Mouse (Mus musculus): ENCODE results near the gene Kctd7. TPM values are rescaled to one million over a fixed set of nuclear protein-coding genes. Genes with fewer than 3 reads are reported as not detected.

The Kctd7 gene
- polyA plus RNA-seq, 1 experiment from 2014 or later: 6.0 TPM

DNA sequence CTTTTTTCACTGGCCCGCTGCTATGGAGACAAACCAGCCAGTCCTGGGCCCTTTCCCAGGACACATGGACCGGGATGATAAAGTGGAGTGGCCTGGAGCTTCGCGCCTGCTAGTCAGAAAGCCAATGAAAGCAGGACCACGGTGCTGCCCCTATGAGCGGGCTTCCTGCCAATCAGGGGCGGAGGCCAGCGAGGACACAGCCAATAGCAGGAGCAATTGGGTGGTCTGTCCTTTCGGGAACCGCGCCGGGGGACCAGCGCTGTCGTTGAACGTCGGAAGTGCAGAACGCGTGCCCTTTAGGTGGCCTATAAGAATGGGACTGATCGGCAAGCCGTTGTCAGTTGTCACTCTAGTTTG is 706 bp upstream of the Kctd7 start:
- H3K4me3 ChIP-seq (replicated peaks): peak overlapping the region; percentile 73
- H3K27ac ChIP-seq (replicated peaks): peak overlapping the region; percentile 99
- peaks cover 18% of the 10 kb centered on the region for H3K36me3 ChIP-seq (replicated peaks)
- no peaks in the 10 kb centered on the region for H3K9me3 ChIP-seq (replicated peaks)
- H3K4me2 ChIP-seq: peak overlapping the region; percentile 87
- H3K4me1 ChIP-seq (replicated peaks): peaks cover 40% of the 10 kb centered on the region
- 3% methylated on average over 20 of the region's 20 CpGs for WGBS (ENCODE audit: insufficient replicate concordance)
- no peaks in the 10 kb centered on the region for H3K27me3 ChIP-seq
- H3K9ac ChIP-seq: peak overlapping the region; percentile 60
- ATAC-seq (ENCODE audit: insufficient read depth): peak; percentile 52

DNA sequence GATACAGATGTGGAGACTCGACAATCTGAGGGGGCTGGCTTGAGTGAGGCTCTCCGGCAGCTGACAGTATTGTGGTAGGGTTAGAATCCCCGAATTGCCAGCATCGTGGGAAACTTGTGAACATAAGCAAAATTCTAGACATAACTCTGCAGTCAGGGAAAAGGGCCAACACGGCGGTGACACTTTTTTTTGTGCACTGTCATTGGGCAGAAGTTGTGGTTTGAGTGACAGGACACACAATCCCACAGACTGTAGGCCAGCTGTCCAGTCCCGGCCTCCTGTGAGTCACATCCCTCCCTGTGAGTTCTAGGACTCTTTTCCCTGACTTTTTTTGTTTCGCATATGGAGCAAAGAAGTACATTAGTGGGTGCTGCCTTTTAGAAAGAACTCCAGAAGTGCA is 1.3 kb downstream of the Kctd7 start:
- Histone ChIP-seq H3K4me1 (replicated peaks) (peaks cover 37% of the 10 kb centered on the region), H3K9me3 (replicated peaks) (no peaks in the 10 kb centered on the region), H3K4me3 (replicated peaks) (peak overlapping the region; percentile 73), H3K9ac (peak overlapping the region; percentile 82), H3K27ac (replicated peaks) (peak overlapping the region; percentile 99; the same call in 1 of the 2 replicates), H3K4me2 (peak overlapping the region; percentile 87), H3K36me3 (replicated peaks) (peaks cover 38% of the 10 kb centered on the region), H3K27me3 (no peaks in the 10 kb centered on the region)
- no peak for ATAC-seq (ENCODE audit: insufficient read depth)
- WGBS (ENCODE audit: insufficient replicate concordance): 63% methylated on average over 8 of the region's 8 CpGs

GRCm38 (mm10) chr5:130149726-130150310 is 5.2 kb downstream of the Kctd7 start:
- no peak for ATAC-seq (ENCODE audit: insufficient read depth)
- Histone ChIP-seq H3K4me2 (no peak overlapping the region), H3K27me3 (no peaks in the 10 kb centered on the region), H3K4me3 (replicated peaks) (no peak overlapping the region), H3K4me1 (replicated peaks) (peaks cover 25% of the 10 kb centered on the region), H3K27ac (replicated peaks) (no peak overlapping the region), H3K9me3 (replicated peaks) (no peaks in the 10 kb centered on the region), H3K9ac (no peak overlapping the region), H3K36me3 (replicated peaks) (peaks cover 71% of the 10 kb centered on the region)
- 80% methylated on average over 7 of the region's 7 CpGs for WGBS (ENCODE audit: insufficient replicate concordance)

DNA sequence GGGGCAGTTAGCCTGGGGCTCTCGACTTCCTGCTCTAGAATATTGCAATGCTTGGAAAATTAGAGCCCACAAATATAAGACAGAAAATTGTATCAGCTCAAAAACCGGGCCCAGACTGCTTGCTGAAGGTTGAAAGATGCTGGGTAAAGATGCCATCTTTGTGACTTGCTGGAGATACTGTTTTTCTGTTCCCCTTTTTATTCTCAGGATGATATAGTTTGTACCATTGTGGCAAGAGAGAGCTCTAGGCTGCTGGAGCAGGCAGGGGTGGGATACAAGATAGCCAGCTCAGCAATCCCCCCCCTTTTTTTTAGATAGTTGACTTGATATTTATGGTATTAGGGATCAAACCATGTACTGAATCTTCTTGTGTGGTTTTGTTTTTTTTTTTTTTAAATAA is 9.6 kb downstream of the Kctd7 start:
- no peaks in the 10 kb centered on the region for H3K27me3 ChIP-seq
- no peak overlapping the region for H3K4me2 ChIP-seq
- H3K27ac ChIP-seq (replicated peaks): no peak overlapping the region
- peaks cover 56% of the 10 kb centered on the region for H3K36me3 ChIP-seq (replicated peaks)
- H3K9ac ChIP-seq: no peak overlapping the region
- no peaks in the 10 kb centered on the region for H3K4me1 ChIP-seq (replicated peaks)
- ATAC-seq (ENCODE audit: insufficient read depth): no peak
- WGBS (ENCODE audit: insufficient replicate concordance): 76% methylated on average over 2 of the region's 2 CpGs
- H3K4me3 ChIP-seq (replicated peaks): no peak overlapping the region
- H3K9me3 ChIP-seq (replicated peaks): no peaks in the 10 kb centered on the region

DNA sequence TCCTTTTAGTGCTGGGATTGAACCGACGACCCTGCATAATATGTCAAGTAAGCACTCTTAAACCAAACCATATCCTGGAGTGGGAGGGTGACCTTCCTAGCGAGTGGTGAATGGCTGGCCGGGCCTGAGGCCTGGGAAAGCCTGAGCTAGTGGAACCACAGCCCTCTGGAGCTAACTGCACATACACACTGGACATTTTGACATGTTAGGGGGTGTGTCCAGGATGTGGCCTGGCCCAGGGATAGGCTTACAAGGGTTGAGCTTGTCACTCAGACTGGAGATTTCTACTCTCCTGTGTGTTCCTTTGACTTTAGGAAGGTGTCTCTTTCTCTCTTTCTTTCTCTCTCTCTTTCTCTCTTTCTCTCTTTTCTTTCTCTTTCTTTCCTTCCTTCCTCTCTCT is 13.9 kb downstream of the Kctd7 start:
- H3K4me2 ChIP-seq: no peak overlapping the region
- H3K4me3 ChIP-seq (replicated peaks): no peak overlapping the region
- no peak overlapping the region for H3K27ac ChIP-seq (replicated peaks)
- H3K36me3 ChIP-seq (replicated peaks): peaks cover 16% of the 10 kb centered on the region
- no peak for ATAC-seq (ENCODE audit: insufficient read depth)
- peaks cover 9% of the 10 kb centered on the region for H3K4me1 ChIP-seq (replicated peaks)
- no peaks in the 10 kb centered on the region for H3K27me3 ChIP-seq
- H3K9ac ChIP-seq: no peak overlapping the region
- no peaks in the 10 kb centered on the region for H3K9me3 ChIP-seq (replicated peaks)
- WGBS (ENCODE audit: insufficient replicate concordance): 73% methylated on average over 4 of the region's 4 CpGs

- no peak for ATAC-seq (ENCODE audit: insufficient read depth)
- Histone ChIP-seq H3K9me3 (replicated peaks) (no peaks in the 10 kb centered on the region), H3K27me3 (no peaks in the 10 kb centered on the region), H3K9ac (no peak overlapping the region), H3K4me2 (no peak overlapping the region), H3K36me3 (replicated peaks) (peaks cover 7% of the 10 kb centered on the region; the same call in 1 of the 2 replicates), H3K4me3 (replicated peaks) (no peak overlapping the region), H3K27ac (replicated peaks) (no peak overlapping the region), H3K4me1 (replicated peaks) (peaks cover 21% of the 10 kb centered on the region)
- 43% methylated on average over 7 of the region's 7 CpGs for WGBS (ENCODE audit: insufficient replicate concordance)
These were observed 15.1 kb downstream of the Kctd7 start for GRCm38 (mm10) chr5:130159761-130160201.

DNA sequence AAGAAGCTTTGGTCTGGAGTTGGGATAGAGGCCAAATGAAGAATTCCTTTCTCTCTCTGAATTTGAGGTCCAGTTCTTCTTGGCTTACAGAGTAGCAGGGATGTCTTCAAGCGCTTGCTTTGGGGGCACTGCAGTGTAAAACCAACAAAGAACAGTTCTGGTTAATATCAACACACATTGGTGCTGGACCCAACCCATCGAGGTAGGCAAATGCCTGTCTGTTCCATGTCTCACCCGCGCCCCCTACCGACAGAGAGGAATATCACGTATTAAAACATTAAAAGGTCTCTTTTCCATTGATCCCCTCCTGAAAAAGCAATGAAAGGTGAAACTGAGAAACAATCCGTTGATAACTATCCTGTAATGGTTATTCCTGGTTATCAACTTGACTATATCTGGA is 19.0 kb downstream of the Kctd7 start:
- no peaks in the 10 kb centered on the region for H3K9me3 ChIP-seq (replicated peaks)
- H3K4me3 ChIP-seq (replicated peaks): no peak overlapping the region
- WGBS (ENCODE audit: insufficient replicate concordance): under 1% methylated on average over 7 of the region's 7 CpGs
- H3K9ac ChIP-seq: no peak overlapping the region
- 0 out of 2 replicates have a peak, but pooled peaks have one; percentile 41 for ATAC-seq (ENCODE audit: insufficient read depth)
- no peak overlapping the region for H3K4me2 ChIP-seq
- peaks cover 40% of the 10 kb centered on the region for H3K4me1 ChIP-seq (replicated peaks)
- no peak overlapping the region for H3K27ac ChIP-seq (replicated peaks)
- no peaks in the 10 kb centered on the region for H3K27me3 ChIP-seq
- no peaks in the 10 kb centered on the region for H3K36me3 ChIP-seq (replicated peaks)

- Histone ChIP-seq H3K4me1 (replicated peaks) (peaks cover 55% of the 10 kb centered on the region), H3K4me2 (no peak overlapping the region), H3K4me3 (replicated peaks) (no peak overlapping the region), H3K9me3 (replicated peaks) (no peaks in the 10 kb centered on the region), H3K36me3 (replicated peaks) (no peaks in the 10 kb centered on the region), H3K27ac (replicated peaks) (peak overlapping the region; percentile 64), H3K27me3 (no peaks in the 10 kb centered on the region), H3K9ac (peak overlapping the region; percentile 20; the same call in 1 of the 2 replicates)
- 30% methylated on average over 4 of the region's 4 CpGs for WGBS (ENCODE audit: insufficient replicate concordance)
- peak; percentile 45; the same call in 1 of the 2 replicates for ATAC-seq (ENCODE audit: insufficient read depth)
These were observed 20.6 kb downstream of the Kctd7 start for GRCm38 (mm10) chr5:130165213-130165612.

DNA sequence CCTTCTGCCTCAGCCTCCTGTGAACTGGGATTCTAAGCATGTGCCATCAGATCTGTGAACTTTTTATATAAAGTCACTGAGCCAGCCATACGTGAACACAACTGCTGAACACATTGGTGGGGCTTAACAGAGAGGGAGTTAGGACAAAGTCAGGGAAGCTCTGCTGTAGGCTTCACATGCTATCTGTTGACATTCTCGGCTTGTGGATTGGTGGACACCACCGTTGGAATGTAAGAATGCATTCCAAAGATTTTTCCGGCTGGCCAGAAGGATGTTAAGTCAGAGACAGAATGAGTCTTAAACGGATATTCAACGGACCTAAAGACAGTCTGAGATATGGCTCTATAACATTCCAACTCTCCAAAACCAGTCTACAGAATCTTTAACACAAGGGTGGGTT is 24.4 kb downstream of the Kctd7 start:
- ATAC-seq (ENCODE audit: insufficient read depth): no peak
- H3K36me3 ChIP-seq (replicated peaks): no peaks in the 10 kb centered on the region
- no peak overlapping the region for H3K9ac ChIP-seq
- no peak overlapping the region for H3K4me3 ChIP-seq (replicated peaks)
- H3K4me2 ChIP-seq: no peak overlapping the region
- H3K4me1 ChIP-seq (replicated peaks): peaks cover 71% of the 10 kb centered on the region
- H3K27me3 ChIP-seq: no peaks in the 10 kb centered on the region
- H3K27ac ChIP-seq (replicated peaks): peak overlapping the region; percentile 100
- H3K9me3 ChIP-seq (replicated peaks): no peaks in the 10 kb centered on the region
- WGBS (ENCODE audit: insufficient replicate concordance): 71% methylated on average over 6 of the region's 6 CpGs

GRCm38 (mm10) chr5:130170666-130171422 is 26.2 kb downstream of the Kctd7 start:
- peak; percentile 87 for ATAC-seq (ENCODE audit: insufficient read depth)
- peaks cover 71% of the 10 kb centered on the region for H3K4me1 ChIP-seq (replicated peaks)
- H3K27ac ChIP-seq (replicated peaks): peak overlapping the region; percentile 100
- peak overlapping the region; percentile 96 for H3K4me3 ChIP-seq (replicated peaks)
- H3K4me2 ChIP-seq: peak overlapping the region; percentile 84
- peak overlapping the region; percentile 98 for H3K9ac ChIP-seq
- H3K36me3 ChIP-seq (replicated peaks): 0 out of 2 replicates have a peak, but pooled peaks cover 6% of the 10 kb centered on the region
- H3K27me3 ChIP-seq: no peaks in the 10 kb centered on the region
- H3K9me3 ChIP-seq (replicated peaks): no peaks in the 10 kb centered on the region
- WGBS (ENCODE audit: insufficient replicate concordance): 3% methylated on average over 6 of the region's 6 CpGs

DNA sequence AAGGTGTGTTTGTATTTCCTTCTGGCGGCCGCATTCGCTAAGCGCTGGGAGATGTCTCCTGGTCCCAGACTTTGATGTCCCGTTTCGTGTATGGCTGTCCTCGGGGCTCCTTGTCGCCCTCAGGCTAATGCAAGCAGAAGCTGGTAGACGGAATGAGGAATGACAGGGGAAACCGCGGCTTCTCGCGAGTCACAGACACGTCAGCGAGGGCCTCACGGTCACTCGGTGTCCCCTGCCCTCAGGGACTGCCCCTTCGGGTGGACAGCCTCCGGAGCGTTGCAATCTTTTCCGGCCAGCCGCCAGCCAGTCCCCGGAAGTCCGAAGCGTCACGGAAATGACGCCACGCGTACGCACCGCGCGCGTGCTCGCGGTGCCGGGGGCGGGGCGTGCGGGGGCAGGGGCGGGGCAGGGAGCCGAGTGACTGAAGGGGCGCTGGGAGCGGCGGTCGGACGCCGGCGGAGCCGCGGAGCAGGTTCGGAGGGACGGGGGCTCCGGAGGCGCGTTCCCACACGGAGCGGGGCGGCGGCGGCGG is 26.8 kb downstream of the Kctd7 start, which contains the start of gene Rabgef1:
TSS of gene Rabgef1 (plus strand) at position 376 of the 532 bp plus-strand sequence.
- 0 out of 2 replicates have a peak, but pooled peaks cover 6% of the 10 kb centered on the region for H3K36me3 ChIP-seq (replicated peaks)
- under 1% methylated on average over 45 of the region's 62 CpGs for WGBS (ENCODE audit: insufficient replicate concordance)
- H3K27ac ChIP-seq (replicated peaks): peak within 1 kb of the TSS; percentile 100
- peak; percentile 89 for ATAC-seq (ENCODE audit: insufficient read depth)
- H3K4me3 ChIP-seq (replicated peaks): peak within 1 kb of the TSS; percentile 96
- H3K4me2 ChIP-seq: peak within 1 kb of the TSS; percentile 84
- peak within 1 kb of the TSS; percentile 98 for H3K9ac ChIP-seq
- H3K9me3 ChIP-seq (replicated peaks): no peaks in the 10 kb centered on the region
- no peaks in the 10 kb centered on the region for H3K27me3 ChIP-seq
- peaks cover 74% of the 10 kb centered on the region for H3K4me1 ChIP-seq (replicated peaks)

All from liver, embryonic 15.5 days (tissue).